ENCODE assay signal across 19 mouse cellular contexts in genomic region chr11:51625187-51625820, GRCm38 (mm10). TPM values are rescaled to one million over a fixed set of nuclear protein-coding genes. Genes with fewer than 3 reads are reported as not detected.
DNase-seq lines count a peak whose midpoint lies in the region; ATAC-seq and TF ChIP-seq lines count a peak whose summit lies in the region.
"Had no signal": no experiment of that assay in that cellular context is flagged by ENCODE, and none has a peak within 500 bp of the region (broad histone marks: within the 10 kb centered on the region; RNA-seq: fewer than 3 reads in every experiment).

No protein-coding gene starts in this region.

- peak; percentile 56; the same call in 1 of the 2 replicates for ATAC-seq in heart, embryonic 12.5 days (ENCODE audit: insufficient number of reproducible peaks, low FRiP score)
- peak; percentile 71 for ATAC-seq in common myeloid progenitor, adult 5-6 weeks (replicated peaks; ENCODE audit: low read depth, poor library complexity, severe bottlenecking)
- ATAC-seq in megakaryocyte progenitor cell, adult 5-6 weeks (replicated peaks; ENCODE audit: poor library complexity) = peak; percentile 76
- no peak for ATAC-seq in forebrain, embryonic 12.5 days (ENCODE audit: low FRiP score)
- ATAC-seq: forebrain, embryonic 13.5 days; intestine, postnatal 0 days; midbrain, embryonic 13.5 days had no signal

- no peak overlapping the region for H3K4me3 ChIP-seq in heart, embryonic 12.5 days
- no peak overlapping the region for H3K4me3 ChIP-seq in heart, adult 2 months
- H3K4me3 ChIP-seq in ES-Bruce4 (ENCODE audit: low read depth, low read length) = no peak overlapping the region
- no peak overlapping the region for H3K4me3 ChIP-seq in forebrain, embryonic 12.5 days (replicated peaks)
- H3K4me3 ChIP-seq: forebrain, embryonic 13.5 days; midbrain, embryonic 13.5 days; myocyte; stomach, embryonic 15.5 days had no signal

- DNase-seq in heart, adult 2 months = no peak
- DNase-seq in adrenal gland, postnatal 36 days = no peak
- DNase-seq in embryo, embryonic 9.5 days (ENCODE audit: extremely low spot score) = no peak
- DNase-seq: adrenal gland, postnatal 14 days; cerebellum, postnatal 10 days; kidney, postnatal 14 days; layer of hippocampus, adult 9-11 months; retina, postnatal 1 day had no signal

- no peak overlapping the region for H3K4me2 ChIP-seq in heart, embryonic 12.5 days
- no peak overlapping the region for H3K4me2 ChIP-seq in forebrain, embryonic 12.5 days
- H3K4me2 ChIP-seq: forebrain, embryonic 13.5 days; hindbrain, embryonic 14.5 days; midbrain, embryonic 13.5 days; stomach, embryonic 15.5 days had no signal

- peaks cover 20% of the 10 kb centered on the region for H3K4me1 ChIP-seq in heart, embryonic 12.5 days (replicated peaks)
- no peaks in the 10 kb centered on the region; the same call in 1 of the 2 replicates for H3K4me1 ChIP-seq in heart, adult 2 months (ENCODE audit: control insufficient read depth, insufficient read depth, low read length)
- H3K4me1 ChIP-seq in ES-Bruce4 (ENCODE audit: control insufficient read depth, insufficient read depth, low read length) = no peaks in the 10 kb centered on the region
- H3K4me1 ChIP-seq in forebrain, embryonic 12.5 days = peaks cover 14% of the 10 kb centered on the region

- no peaks in the 10 kb centered on the region for H3K9me3 ChIP-seq in heart, embryonic 12.5 days (replicated peaks)
- H3K9me3 ChIP-seq in ES-Bruce4 (replicated peaks; ENCODE audit: control insufficient read depth, insufficient read depth, low read length, poor library complexity, severe bottlenecking) = no peaks in the 10 kb centered on the region
- no peaks in the 10 kb centered on the region for H3K9me3 ChIP-seq in forebrain, embryonic 12.5 days
- H3K9me3 ChIP-seq: forebrain, embryonic 13.5 days; midbrain, embryonic 13.5 days; stomach, embryonic 15.5 days had no signal

- H3K27me3 ChIP-seq in heart, embryonic 12.5 days (replicated peaks) = no peaks in the 10 kb centered on the region
- H3K27me3 ChIP-seq in heart, adult 2 months (ENCODE audit: control insufficient read depth, insufficient read depth, low read length) = no peaks in the 10 kb centered on the region
- H3K27me3 ChIP-seq in ES-Bruce4 (ENCODE audit: control insufficient read depth, insufficient read depth, low read length, poor library complexity, severe bottlenecking) = no peaks in the 10 kb centered on the region
- H3K27me3 ChIP-seq in forebrain, embryonic 12.5 days = no peaks in the 10 kb centered on the region
- H3K27me3 ChIP-seq: forebrain, embryonic 13.5 days; midbrain, embryonic 13.5 days; stomach, embryonic 15.5 days had no signal

- H3K36me3 ChIP-seq in heart, embryonic 12.5 days = peaks cover 85% of the 10 kb centered on the region
- H3K36me3 ChIP-seq in heart, adult 2 months (ENCODE audit: control insufficient read depth, insufficient read depth, low read length) = no peaks in the 10 kb centered on the region
- peaks cover 72% of the 10 kb centered on the region for H3K36me3 ChIP-seq in ES-Bruce4 (ENCODE audit: control insufficient read depth, insufficient read depth, low read length, poor library complexity, severe bottlenecking)
- peaks cover 77% of the 10 kb centered on the region for H3K36me3 ChIP-seq in forebrain, embryonic 12.5 days (replicated peaks)

- TF ChIP-seq POLR2A in heart, adult 2 months (IDR thresholded peaks at IDR 0.05; ENCODE audit: insufficient read depth, low read depth, low read length) = no peak
- TF ChIP-seq POLR2A in ES-Bruce4 (IDR thresholded peaks at IDR 0.05; ENCODE audit: insufficient read depth, low read length) = no peak

- intact Hi-C loops in heart, adult 2 months (cut with DNase I) = no loop called here

- H3K79me2 ChIP-seq in heart, adult 2 months (replicated peaks; ENCODE audit: control insufficient read depth, insufficient read depth, low read length) = no peaks in the 10 kb centered on the region

- H3K27ac ChIP-seq in heart, embryonic 12.5 days (ENCODE audit: poor library complexity, severe bottlenecking) = no peak overlapping the region
- H3K27ac ChIP-seq in heart, adult 2 months = no peak overlapping the region
- H3K27ac ChIP-seq in ES-Bruce4 (ENCODE audit: insufficient read depth, low read length) = peak overlapping the region; percentile 76
- H3K27ac ChIP-seq in forebrain, embryonic 12.5 days = no peak overlapping the region
- H3K27ac ChIP-seq: forebrain, embryonic 13.5 days; hindbrain, embryonic 14.5 days; midbrain, embryonic 13.5 days; stomach, embryonic 15.5 days had no signal

- TF ChIP-seq CTCF in heart, adult 2 months (IDR thresholded peaks at IDR 0.05) = no peak
- TF ChIP-seq CTCF in ES-Bruce4 (IDR thresholded peaks at IDR 0.05; ENCODE audit: low read depth, low read length) = no peak

- no peak overlapping the region for H3K9ac ChIP-seq in heart, embryonic 12.5 days
- no peak overlapping the region for H3K9ac ChIP-seq in heart, adult 2 months (ENCODE audit: low read depth, low read length)
- no peak overlapping the region for H3K9ac ChIP-seq in ES-Bruce4 (ENCODE audit: low read depth, poor library complexity, severe bottlenecking)
- H3K9ac ChIP-seq in forebrain, embryonic 12.5 days = no peak overlapping the region
- H3K9ac ChIP-seq: forebrain, embryonic 13.5 days; hindbrain, embryonic 14.5 days; midbrain, embryonic 13.5 days; stomach, embryonic 15.5 days had no signal

- WGBS in heart, embryonic 12.5 days = 68% methylated on average over 5 of the region's 5 CpGs
- WGBS in heart, adult 2 months = 61% methylated on average over 5 of the region's 5 CpGs
- WGBS in forebrain, embryonic 12.5 days = 81% methylated on average over 5 of the region's 5 CpGs

- no peak for TF ChIP-seq EP300 in heart, adult 2 months (IDR thresholded peaks at IDR 0.05; ENCODE audit: insufficient read depth, low read depth, low read length)
- TF ChIP-seq EP300 in ES-Bruce4 (IDR thresholded peaks at IDR 0.05; ENCODE audit: insufficient read depth, low read depth, low read length) = no peak

RNA-seq across cellular contexts. Expression of gene Nhp2, which starts 5.8 kb away (rescaled TPM):
- polyA plus RNA-seq in heart, embryonic 12.5 days (2016; fragmentation: Nextera tagmentation; extraction: Ambion mirVana) = 89.6 and 91.9 TPM in 2 replicates
- total RNA-seq in heart, adult 2 months (2021) = 10 to 100 TPM; 18.4 to 24.8 TPM
- polyA plus RNA-seq in heart, adult 2 months (2012; rRNA removed) = 18.5 and 19.0 TPM in 2 replicates
- 202 and 205 TPM in 2 replicates for polyA plus RNA-seq in ES-Bruce4 (2011; ENCODE audit: insufficient read depth, insufficient read length, low read depth, missing spikeins)
- total RNA-seq in common myeloid progenitor, adult 5-6 weeks (2017) = 115 and 170 TPM in 2 replicates
- 147 and 165 TPM in 2 replicates for total RNA-seq in megakaryocyte progenitor cell, adult 5-6 weeks (2015)
- total RNA-seq in megakaryocyte progenitor cell, adult 5-6 weeks (2017) = 117 and 167 TPM in 2 replicates
- total RNA-seq in adrenal gland, postnatal 36 days (2021) = 10 to 100 TPM; 61.5 to 77.5 TPM
- polyA plus RNA-seq in forebrain, embryonic 12.5 days (2016; fragmentation: Nextera tagmentation; extraction: Ambion mirVana) = 126 and 131 TPM in 2 replicates

RNA-seq across cellular contexts. Expression of gene Rmnd5b, which starts 10.4 kb away (rescaled TPM):
- 27.9 and 28.5 TPM in 2 replicates for polyA plus RNA-seq in heart, embryonic 12.5 days (2016; fragmentation: Nextera tagmentation; extraction: Ambion mirVana)
- total RNA-seq in heart, adult 2 months (2021) = 10 to 100 TPM; 14.0 to 15.0 TPM
- polyA plus RNA-seq in heart, adult 2 months (2012; rRNA removed) = 24.8 and 32.8 TPM in 2 replicates
- polyA plus RNA-seq in ES-Bruce4 (2011; ENCODE audit: insufficient read depth, insufficient read length, low read depth, missing spikeins) = 17.9 and 20.2 TPM in 2 replicates
- 15.5 and 15.8 TPM in 2 replicates for total RNA-seq in common myeloid progenitor, adult 5-6 weeks (2017)
- total RNA-seq in megakaryocyte progenitor cell, adult 5-6 weeks (2015) = 34.9 TPM in 2 replicates
- 11.4 and 20.4 TPM in 2 replicates for total RNA-seq in megakaryocyte progenitor cell, adult 5-6 weeks (2017)
- 10 to 100 TPM; 35.4 to 54.1 TPM for total RNA-seq in adrenal gland, postnatal 36 days (2021)
- 43.4 and 44.7 TPM in 2 replicates for polyA plus RNA-seq in forebrain, embryonic 12.5 days (2016; fragmentation: Nextera tagmentation; extraction: Ambion mirVana)

RNA-seq across cellular contexts. Expression of gene Hnrnpab, which starts 18.7 kb away (rescaled TPM):
- polyA plus RNA-seq in heart, embryonic 12.5 days (2016; fragmentation: Nextera tagmentation; extraction: Ambion mirVana) = 428 and 457 TPM in 2 replicates
- 100 to 1,000 TPM; 132 to 145 TPM for total RNA-seq in heart, adult 2 months (2021)
- polyA plus RNA-seq in heart, adult 2 months (2012; rRNA removed) = 68.4 and 71.5 TPM in 2 replicates
- polyA plus RNA-seq in ES-Bruce4 (2011; ENCODE audit: insufficient read depth, insufficient read length, low read depth, missing spikeins) = 609 and 639 TPM in 2 replicates
- total RNA-seq in common myeloid progenitor, adult 5-6 weeks (2017) = 1,082 and 1,177 TPM in 2 replicates
- 645 and 667 TPM in 2 replicates for total RNA-seq in megakaryocyte progenitor cell, adult 5-6 weeks (2015)
- total RNA-seq in megakaryocyte progenitor cell, adult 5-6 weeks (2017) = 984 and 1,159 TPM in 2 replicates
- 100 to 1,000 TPM; 315 to 322 TPM for total RNA-seq in adrenal gland, postnatal 36 days (2021)
- 853 and 874 TPM in 2 replicates for polyA plus RNA-seq in forebrain, embryonic 12.5 days (2016; fragmentation: Nextera tagmentation; extraction: Ambion mirVana)

RNA-seq across cellular contexts. Expression of gene N4bp3, which starts 25.3 kb away (rescaled TPM):
- polyA plus RNA-seq in heart, embryonic 12.5 days (2016; fragmentation: Nextera tagmentation; extraction: Ambion mirVana) = 7.8 and 8.4 TPM in 2 replicates
- 10 to 100 TPM; 10.2 to 10.7 TPM for total RNA-seq in heart, adult 2 months (2021)
- polyA plus RNA-seq in heart, adult 2 months (2012; rRNA removed) = 8.2 and 8.6 TPM in 2 replicates
- 18.5 and 19.9 TPM in 2 replicates for polyA plus RNA-seq in ES-Bruce4 (2011; ENCODE audit: insufficient read depth, insufficient read length, low read depth, missing spikeins)
- 4.3 and 4.6 TPM in 2 replicates for total RNA-seq in common myeloid progenitor, adult 5-6 weeks (2017)
- total RNA-seq in megakaryocyte progenitor cell, adult 5-6 weeks (2015) = 0.10 and 0.44 TPM in 2 replicates
- total RNA-seq in megakaryocyte progenitor cell, adult 5-6 weeks (2017) = 0.46 and 0.78 TPM in 2 replicates
- 1 to 10 TPM; 7.8 to 7.9 TPM for total RNA-seq in adrenal gland, postnatal 36 days (2021)
- polyA plus RNA-seq in forebrain, embryonic 12.5 days (2016; fragmentation: Nextera tagmentation; extraction: Ambion mirVana) = 9.5 and 10.5 TPM in 2 replicates

RNA-seq across cellular contexts. Expression of gene D930048N14Rik, which starts 25.4 kb away (rescaled TPM):
- 0.77 and 1.0 TPM in 2 replicates for polyA plus RNA-seq in heart, embryonic 12.5 days (2016; fragmentation: Nextera tagmentation; extraction: Ambion mirVana)
- under 1 TPM; 0.60 to 0.68 TPM for total RNA-seq in heart, adult 2 months (2021)
- 3.7 and 5.0 TPM in 2 replicates for polyA plus RNA-seq in heart, adult 2 months (2012; rRNA removed)
- 10.1 and 10.6 TPM in 2 replicates for polyA plus RNA-seq in ES-Bruce4 (2011; ENCODE audit: insufficient read depth, insufficient read length, low read depth, missing spikeins)
- total RNA-seq in common myeloid progenitor, adult 5-6 weeks (2017) = 0.05 TPM in 1 of 2 replicates, not detected in the other
- total RNA-seq in megakaryocyte progenitor cell, adult 5-6 weeks (2015) = 0.15 TPM in 1 of 2 replicates, not detected in the other
- 0.21 TPM in 1 of 2 replicates, not detected in the other for total RNA-seq in megakaryocyte progenitor cell, adult 5-6 weeks (2017)
- 1 to 10 TPM; 1.1 to 1.3 TPM for total RNA-seq in adrenal gland, postnatal 36 days (2021)
- polyA plus RNA-seq in forebrain, embryonic 12.5 days (2016; fragmentation: Nextera tagmentation; extraction: Ambion mirVana) = 0.66 and 0.91 TPM in 2 replicates
